Mouse (Mus musculus) liver, embryonic 14.5 days (tissue): ENCODE results near the gene Pnrc2.

Experiments used
- CTCF ChIP-seq: IDR thresholded peaks from 2 replicates; pipeline ENCODE4 v1.5.1; 2016; ENCODE audit warnings: antibody characterized with exemption, low read depth, control low read depth
- EP300 ChIP-seq: IDR thresholded peaks from 2 replicates; pipeline ENCODE4 v1.6.1; 2016; ENCODE audit warnings: antibody characterized with exemption, low read depth

DNA sequence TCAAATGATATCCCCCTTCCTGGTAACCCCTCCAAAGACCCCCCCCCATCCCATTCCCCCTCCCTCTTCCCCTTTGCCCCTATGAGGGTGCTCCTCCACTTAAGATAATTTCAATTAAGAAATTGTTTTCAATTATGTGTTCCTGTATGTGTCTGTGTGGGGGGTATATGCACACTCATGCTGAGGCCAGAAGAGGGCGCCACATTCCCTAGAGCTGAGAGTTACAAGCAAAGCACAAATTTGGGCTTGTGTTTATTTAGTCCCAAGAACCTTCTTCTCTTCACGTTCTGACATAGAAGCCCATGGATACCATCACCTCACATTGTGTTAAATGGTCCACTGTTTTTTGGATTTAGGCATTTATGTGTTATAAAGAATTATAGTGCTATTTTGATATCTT lies 50.4 kb downstream of the Pnrc2 start:
- TF ChIP-seq CTCF (peak; percentile 75), EP300 (no peak)
